Mouse (Mus musculus) heart, postnatal 25 days (tissue): Measurements from ENCODE around the gene Iqcf3. TPM values are rescaled to one million over a fixed set of nuclear protein-coding genes. Genes with fewer than 3 reads are reported as not detected.
"Not testable (repeated sequence)": the region's sequence is repeated elsewhere in the genome, so short reads cannot be mapped to it uniquely, and the experiment has no call there.

Experiments used
- DNase-seq: peaks from one replicate; pipeline ENCODE4 v3.0.0; 2022; ENCODE audit warnings: low spot score
- intact Hi-C: fragments of 180-260 bp; cut with DNase I; formaldehyde crosslinking; loops from one replicate; pipeline ENCODE4 v1.15.1; 2025
- total RNA-seq, 2 experiments: library from RNA; stranded (reverse); gene quantifications; 2 replicates each; pipeline ENCODE4 v1.2.3; 2021

Iqcf3 gene
- not detected for total RNA-seq

DNA sequence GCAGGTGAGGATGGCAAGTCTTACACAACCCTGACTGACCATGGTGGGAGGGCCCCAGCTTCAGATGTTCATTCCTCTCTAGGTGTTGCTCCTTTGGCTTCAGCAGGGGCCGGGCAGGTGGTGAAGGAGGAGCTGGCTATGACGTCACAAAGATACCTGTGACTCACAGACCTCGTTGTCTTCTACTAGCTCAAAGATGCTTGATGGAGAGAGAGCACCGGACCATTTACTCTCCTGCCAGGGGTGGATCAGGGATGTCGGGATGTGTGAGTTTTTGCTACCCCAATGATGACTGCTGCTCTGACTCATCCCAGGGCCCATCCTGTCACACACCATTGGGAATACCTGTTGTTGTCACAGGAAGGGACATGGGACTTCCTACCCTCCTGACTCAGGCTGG, at the start of gene Iqcf3:
TSS of gene Iqcf3 (minus strand) at position 101 of the 400 bp plus-strand sequence.
- no peak for DNase-seq
- intact Hi-C loops: no loop called here

DNA sequence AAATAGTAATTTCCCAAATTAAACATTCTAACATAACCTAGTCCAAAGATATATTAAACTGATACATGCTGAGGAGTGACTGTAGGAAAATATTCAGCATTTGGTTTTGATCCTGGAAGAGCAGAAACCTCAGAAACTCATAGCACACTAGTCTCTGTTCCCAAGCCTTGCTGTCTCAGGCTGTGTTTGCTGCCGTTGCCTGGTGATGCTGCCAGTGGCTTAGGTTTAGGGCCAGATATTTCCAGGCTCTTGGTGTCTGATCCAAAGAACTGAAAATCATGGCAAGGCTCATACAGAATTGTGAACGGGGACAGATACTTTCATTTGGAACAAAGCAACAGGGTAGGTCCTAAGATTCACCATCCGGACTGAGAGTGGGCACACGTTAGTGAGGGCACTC, 49.3 kb upstream of the Iqcf3 start:
- no peak for DNase-seq
- intact Hi-C loops: no loop called here

DNA sequence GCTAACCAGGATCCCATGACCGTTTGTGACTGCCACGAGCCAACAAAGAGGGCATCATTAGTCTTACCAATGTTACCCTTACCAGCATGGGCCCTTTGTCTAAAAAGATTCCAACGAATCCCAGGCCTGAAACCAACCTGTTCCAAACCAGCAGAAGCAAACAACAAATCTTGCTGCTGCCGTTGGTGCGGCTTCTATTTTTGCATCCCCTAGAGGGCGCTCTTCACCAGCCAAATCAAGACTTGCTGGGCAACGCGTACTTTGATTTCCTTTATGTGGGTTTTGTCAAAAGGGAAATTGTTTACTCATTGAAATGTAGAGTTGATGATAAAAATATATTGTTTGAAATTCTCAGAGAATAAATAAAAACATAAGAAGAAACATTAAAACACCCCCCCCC, 39.1 kb upstream of the Iqcf3 start:
- DNase-seq: no peak
- intact Hi-C loops: no loop called here

DNA sequence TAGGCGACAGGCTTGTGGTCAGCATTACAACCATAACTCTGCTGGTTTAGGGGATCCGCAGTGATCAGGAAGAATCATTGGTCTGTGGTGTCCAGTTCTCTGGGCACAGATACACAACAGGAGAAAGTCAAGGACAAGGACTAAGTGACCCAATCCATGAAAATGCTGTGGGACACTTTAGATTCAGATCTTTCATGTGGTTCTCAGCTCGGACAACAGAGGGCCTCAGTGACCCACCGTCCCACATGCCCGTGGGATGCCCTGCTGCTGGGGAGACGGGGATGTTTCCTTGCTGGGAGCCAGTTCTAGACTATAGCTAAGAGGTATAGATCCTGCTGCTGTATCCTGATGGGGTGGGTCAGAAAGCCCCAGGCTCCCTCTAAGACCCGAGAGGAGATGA, 37.0 kb upstream of the Iqcf3 start:
- intact Hi-C loops: no loop called here

DNA sequence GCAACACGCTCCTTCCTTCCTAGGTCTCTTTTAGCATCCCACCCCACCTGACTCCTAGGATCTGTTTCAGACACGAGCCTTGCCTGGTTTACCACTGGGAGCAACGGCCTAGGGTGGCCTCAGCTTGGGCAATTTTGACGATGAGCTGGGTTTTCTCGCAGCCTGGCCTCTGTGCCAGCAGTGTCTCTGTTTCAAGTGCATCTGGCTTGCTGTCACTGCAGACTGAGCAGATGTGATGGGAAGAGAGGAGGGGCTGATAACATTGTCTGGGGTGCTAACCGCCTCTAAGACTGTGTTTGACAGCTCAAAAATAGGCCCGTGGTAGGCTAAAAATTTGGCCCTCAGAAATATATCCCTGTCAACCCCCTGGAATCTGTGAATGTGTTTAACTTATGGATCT, 34.4 kb upstream of the Iqcf3 start:
- DNase-seq: no peak
- intact Hi-C loops: no loop called here

More for the DNA sequence above, 37.0 kb upstream of the Iqcf3 start:
- no peak for DNase-seq

DNA sequence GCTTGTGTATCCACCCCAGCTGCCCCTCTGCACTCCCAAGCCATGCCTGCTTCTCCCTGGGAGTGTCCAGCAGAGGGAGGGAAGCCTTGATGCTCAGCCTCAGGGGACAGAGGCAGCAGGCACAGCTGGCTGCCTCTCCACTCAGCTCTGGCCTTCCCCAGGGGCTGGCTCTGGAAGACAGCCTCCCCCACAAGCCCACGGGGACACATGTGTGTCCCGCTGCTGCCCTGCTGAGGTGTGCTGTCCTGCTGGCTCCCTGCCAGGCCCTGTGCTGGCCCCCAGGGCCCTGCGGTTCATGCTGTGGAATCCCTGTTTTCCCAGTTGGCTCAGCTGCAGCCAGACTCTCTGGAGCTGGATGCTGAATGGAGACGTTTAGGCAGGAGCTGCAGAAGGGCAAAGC, 34.0 kb upstream of the Iqcf3 start:
- intact Hi-C loops, DNase-seq: not testable (repeated sequence)

DNA sequence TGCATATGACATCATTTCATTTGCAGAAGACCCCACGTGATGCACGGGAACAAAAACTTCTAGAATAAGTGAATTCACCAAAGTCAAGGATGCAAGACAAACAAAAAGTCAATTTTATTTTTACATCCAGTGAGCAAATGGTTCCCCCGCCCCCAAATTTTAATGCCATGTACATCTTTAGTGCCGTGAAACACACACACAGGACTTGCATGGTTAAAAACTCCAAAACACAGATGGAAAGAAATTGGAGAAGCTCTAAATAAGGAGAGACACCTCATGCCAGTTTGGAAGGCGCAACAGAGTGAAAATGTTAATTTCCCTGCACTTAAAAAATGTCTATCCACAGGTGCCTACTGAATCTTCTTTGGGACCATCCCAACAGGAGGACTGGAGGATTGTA, 30.7 kb upstream of the Iqcf3 start:
- DNase-seq: no peak
- intact Hi-C loops: no loop called here

DNA sequence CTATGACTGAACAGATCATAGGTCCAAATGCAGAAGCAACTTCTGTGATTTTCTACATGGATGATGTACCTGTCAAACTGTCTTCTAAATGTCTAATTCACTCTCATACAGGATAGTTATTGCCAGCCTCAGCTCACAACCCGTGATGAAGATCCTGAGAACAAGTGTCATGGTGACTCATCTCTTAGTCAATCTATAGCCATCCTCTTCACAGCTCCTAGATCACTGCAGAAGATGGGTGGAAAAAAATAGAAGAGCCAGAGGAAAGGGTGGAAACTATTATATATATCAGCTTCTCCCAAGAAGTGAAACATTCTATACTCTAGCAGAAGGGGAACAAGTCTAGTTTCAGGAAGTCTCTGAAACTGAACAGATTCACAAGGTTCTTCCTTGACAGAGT, 21.1 kb upstream of the Iqcf3 start:
- intact Hi-C loops: no loop called here
- DNase-seq: no peak

DNA sequence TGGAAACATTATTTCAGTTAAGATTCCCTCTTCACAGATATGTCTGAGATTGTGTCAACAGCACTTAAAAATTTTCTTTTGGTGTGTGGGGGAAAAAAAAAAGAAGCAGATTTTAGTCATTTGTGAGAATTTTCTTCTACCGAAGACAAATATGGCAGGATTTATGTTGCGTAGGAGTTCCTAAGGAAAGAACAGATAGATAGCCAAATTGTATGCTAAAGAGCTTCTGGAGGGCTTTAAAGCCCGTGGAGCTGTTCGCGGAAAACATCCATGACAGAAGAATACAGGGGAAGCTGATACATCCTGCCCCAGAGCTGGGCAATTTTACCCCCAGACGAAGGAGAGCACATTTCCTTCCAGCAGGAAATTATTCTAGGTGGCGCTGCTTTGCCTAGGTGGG, 18.6 kb upstream of the Iqcf3 start:
- intact Hi-C loops: no loop called here
- no peak for DNase-seq

DNA sequence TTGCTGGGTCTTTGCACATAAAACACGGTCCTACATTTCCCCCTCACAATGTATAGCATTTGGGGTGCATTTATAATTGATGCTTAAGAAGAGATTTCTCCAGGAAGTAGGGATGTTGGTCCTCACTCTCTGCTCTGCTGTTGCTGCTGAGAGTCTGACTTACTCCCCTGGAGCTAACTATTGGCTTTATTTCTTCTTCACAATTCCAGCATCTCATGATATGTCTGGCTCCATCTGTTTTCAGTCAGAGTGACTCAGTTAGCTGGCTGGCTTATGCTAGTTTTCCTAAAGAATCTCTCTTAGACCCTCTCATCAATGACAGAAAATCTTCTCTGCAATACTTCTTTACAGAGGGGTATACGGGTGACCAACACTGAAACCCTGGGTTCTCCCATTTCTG, 14.7 kb upstream of the Iqcf3 start:
- intact Hi-C loops: no loop called here
- DNase-seq: no peak

DNA sequence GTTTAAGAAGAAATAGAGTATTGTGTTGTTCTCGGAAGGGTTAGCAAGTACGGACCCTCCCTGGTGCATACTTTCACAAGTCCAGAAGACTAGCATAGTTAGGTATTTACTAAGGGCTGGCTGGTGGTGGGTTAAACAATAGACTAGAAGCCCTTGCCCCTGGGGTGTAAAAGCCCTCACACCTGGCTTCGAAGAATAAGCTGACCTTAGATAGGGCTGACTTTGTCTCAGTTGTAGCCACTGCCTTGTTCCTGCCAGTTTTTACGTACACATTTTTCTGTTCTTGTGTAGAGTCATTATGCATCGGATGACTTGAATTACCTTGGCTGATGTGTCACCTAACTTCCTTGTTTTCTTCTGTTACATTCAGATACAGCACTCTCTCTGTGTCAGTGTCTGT, 11.9 kb upstream of the Iqcf3 start:
- DNase-seq: no peak
- intact Hi-C loops: no loop called here

DNA sequence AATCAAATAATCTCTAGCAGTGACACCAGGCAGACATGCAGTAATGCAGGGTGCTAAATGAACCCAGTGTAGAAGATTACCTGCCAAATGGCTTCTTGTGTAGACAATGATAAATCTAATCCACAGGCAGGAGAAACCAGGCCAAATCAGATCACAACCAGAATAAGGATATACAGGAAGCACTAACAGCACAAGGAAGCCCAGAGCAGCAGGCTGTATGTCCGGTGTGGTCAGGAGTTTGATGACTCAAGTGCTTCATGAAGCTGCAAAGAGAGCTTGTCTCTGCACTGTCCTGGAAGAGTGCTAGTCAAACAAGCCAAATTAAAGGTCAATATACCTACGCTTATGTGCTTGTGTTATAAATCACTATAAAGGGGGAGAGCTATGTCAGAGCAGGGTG, 10.8 kb upstream of the Iqcf3 start:
- intact Hi-C loops: no loop called here
- no peak for DNase-seq

DNA sequence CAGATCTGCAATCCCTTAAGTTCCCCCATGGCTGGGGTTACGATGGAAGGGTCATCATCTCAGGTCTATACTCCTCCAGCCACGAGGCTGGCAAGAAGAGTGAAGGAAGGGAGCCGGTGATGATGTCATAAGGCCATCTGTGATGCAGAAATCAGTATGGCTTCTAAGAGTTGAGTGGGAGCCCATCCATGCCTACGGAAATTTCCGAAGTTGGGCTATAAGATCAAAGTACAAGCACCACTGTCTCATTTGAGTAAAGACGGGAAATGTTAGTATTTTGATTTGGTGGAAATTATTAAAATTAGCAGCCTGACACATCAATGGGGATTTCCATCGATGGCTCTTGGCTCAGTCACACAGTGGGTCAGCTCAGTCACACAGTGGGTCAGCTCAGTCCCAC, 9.5 kb upstream of the Iqcf3 start, which contains the start of gene Iqcf4:
TSS of gene Iqcf4 (minus strand) at position 101 of the 400 bp plus-strand sequence.
- intact Hi-C loops: no loop called here
- DNase-seq: no peak

DNA sequence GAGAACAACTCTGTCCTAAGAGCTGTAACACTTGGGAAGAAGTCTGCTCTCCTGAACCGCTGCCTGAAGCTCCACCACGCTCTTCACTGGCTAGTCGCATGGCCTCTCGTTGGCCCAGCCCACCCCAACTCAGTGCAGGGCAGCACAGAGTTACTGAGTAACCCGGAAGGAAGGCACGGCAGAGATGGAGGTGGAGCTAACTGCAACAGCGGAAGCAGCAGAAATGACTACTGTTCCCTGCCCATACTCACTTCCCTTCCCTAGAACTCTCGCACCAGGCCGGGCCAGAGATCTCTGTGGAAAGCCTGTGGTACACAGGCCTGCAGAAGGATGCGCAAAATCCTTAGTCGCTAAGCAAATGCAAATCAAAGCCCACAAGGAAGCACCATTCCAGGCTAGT, 5.0 kb upstream of the Iqcf3 start:
- intact Hi-C loops: no loop called here
- DNase-seq: no peak

DNA sequence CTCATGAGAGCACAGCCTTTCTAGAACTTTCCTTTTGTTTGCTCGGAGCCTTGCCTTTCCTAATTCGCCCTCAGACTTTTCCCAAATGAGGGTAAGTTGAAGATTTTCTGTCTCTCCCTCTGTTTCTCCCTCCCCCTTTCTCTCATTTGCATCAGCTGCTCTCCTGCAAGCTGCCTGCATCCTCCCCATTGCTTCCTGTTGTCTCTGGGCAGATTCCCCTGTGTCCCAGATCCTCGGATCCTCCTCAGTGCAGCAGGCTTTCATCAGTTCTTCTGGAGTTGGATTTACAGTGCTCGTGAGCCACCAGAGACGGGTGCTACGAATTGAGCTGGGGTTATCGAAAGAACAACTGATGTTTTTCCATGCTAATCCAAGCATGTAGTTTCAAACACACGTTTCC, 2.6 kb upstream of the Iqcf3 start:
- no peak for DNase-seq
- intact Hi-C loops: no loop called here

DNA sequence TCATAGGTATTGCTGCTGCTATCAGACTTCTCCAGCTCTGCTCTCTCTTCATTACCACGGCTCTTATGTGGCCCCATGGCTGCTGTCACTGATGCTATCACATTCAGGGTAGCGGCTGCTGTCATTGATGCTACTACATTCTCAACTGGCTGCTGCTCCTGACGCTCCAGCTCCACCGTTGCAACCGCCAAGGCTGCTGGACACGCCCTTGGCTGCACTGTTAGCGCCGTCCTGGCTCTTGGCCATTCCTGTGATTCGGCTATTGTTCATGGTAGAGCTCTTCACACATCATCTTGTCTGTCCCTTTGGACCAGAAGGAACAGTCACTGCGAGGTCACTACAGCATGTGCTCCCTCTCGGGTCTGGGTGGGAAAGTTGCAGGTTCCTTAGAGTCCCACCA, 860 bp upstream of the Iqcf3 start:
- intact Hi-C loops: no loop called here

DNA sequence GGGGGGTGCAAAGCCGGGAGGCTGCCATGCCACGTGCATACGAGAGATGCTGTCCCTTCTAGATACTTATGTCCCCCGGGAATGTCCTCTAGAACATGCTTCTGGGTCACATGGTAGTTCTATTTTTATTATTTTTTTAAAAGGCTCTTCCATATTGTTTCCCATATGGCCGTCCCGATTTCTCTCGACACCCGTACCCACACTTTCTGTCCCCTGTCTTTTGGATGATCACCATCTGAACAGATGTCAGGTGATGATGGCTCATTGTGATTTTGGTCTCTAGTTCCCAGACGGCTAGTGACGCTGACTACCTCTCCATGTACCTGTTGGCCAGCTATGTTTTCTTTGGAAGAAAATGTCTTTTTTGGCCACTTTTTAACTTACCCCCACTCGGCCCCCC, 26.5 kb downstream of the Iqcf3 start:
- DNase-seq: no peak
- intact Hi-C loops: no loop called here

More for the DNA sequence above, 860 bp upstream of the Iqcf3 start:
- no peak for DNase-seq

DNA sequence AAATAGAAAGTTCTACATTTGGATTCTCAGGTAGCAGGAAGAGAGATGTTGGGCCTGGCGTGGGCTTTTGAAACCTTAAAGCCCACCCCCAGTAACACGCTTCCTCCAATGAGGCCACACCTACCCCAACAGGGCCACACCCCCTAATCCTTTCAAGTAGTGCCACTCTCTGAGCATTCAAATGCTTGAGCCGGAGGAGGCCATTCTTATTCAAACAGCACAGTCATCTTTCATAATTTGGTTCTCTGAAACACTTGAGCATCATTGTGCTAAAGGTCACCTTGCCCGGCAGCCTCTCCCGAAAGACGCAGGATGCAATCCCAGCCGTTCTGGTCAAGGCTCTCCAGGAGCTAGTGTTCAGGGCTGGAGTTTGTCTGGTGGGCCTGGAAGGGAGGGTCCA, 27.1 kb downstream of the Iqcf3 start:
- intact Hi-C loops: no loop called here

DNA sequence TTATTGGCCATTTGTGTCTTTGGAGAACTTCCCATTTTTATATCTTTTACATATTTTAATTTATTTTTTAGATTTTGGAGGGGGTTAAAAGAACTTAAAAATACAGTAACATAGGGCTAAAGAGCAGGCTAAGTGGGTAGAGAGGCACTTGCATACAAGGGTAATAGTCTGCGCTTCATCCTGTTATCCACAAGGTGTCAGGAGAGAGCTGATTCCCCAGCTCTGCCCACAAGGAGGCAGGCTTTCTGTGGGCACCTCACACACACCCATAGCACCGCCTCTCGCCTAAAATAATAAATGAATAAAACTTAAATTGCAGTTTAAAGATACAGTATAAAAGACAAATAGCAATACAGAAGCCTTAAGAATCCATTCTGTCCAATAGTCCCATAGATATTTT, 29.6 kb downstream of the Iqcf3 start:
- DNase-seq: no peak
- intact Hi-C loops: no loop called here

More for the DNA sequence above, 27.1 kb downstream of the Iqcf3 start:
- DNase-seq: no peak

DNA sequence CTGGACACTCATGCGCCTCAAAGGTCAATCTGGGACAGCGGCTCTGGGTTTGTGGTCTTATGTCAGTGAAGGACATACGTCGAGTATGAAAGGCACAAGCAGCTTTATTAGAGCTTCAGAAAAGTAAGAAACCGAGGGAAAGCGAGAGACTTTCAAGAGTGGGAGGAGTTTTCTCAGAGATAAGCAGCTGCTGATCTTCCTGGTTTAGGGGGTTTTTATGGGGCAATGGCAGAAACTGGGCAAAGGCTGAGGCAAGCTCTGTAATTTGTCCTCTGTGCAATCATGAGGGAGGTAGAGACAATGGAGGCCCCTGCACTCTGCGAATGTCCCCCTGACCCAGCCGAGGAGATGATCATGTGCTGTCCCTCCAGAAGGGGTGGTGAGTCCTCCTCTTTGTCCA, 41.5 kb downstream of the Iqcf3 start:
- intact Hi-C loops: no loop called here
- no peak for DNase-seq

DNA sequence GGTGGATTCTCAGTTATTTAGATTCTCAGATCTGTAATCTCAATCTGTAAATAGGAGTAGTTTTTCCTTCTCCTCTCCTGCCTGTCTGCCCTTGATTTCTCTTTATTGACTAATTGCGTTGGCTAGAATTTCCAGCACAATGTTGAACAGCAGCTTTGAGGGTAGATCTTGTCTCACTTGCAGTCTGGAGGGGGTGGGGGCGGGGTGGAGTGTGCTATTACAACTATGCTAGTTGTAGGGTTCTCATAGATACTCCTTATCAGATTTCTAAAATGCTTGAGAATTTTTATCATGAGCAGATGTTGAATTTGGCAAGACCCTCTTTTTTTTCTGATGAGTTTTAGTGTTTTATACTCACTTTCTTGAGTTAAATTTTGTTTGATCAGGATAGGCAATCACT, 42.0 kb downstream of the Iqcf3 start:
- DNase-seq: no peak
- intact Hi-C loops: no loop called here

DNA sequence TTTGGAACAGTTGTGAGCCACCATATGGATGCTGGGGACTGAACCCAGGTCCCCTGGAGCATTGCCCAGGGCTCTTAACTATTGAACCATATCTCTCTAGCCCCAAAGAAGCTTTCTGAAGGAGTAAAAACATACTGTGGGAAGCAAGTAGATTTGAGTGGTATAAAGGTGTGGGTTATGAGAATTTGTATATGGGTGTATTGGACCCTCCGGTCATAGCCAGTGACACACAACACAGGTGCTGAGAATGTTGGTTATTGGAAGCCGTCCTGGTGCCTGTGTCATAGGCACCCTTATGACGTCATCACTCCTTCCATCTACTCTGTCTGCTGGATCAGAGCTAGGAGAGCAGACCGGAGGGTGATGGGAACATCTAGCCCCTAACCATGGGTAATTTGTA, 47.2 kb downstream of the Iqcf3 start, which contains the start of gene Iqcf5:
TSS of gene Iqcf5 (plus strand) at position 301 of the 400 bp plus-strand sequence.
- intact Hi-C loops: no loop called here

DNA sequence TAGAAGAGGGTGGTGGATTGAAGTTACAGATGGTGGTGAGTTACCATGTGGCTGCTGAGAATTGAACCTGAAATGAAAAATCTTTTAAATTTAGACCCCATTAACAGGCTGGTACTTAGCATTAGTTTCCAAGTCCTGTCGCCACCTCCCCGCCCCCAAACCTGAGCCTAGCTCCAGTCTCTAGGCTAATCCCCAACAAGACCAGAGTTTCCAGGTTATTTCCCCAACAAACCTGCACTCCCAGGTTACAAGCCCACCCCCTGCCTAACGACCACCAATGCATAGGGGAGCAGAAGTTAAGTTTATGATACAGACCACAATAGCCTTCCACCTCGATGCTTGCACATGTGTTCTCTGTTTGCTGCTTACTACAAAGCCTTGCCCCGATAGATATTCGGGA, 47.9 kb downstream of the Iqcf3 start:
- DNase-seq: no peak
- intact Hi-C loops: no loop called here

More for the DNA sequence above, 47.2 kb downstream of the Iqcf3 start, which contains the start of gene Iqcf5:
- no peak for DNase-seq
